Mouse (Mus musculus): ENCODE data around the gene Defb19. TPM values are rescaled to one million over a fixed set of nuclear protein-coding genes. Genes with fewer than 3 reads are reported as not detected.

Gene Defb19
- polyA plus RNA-seq, 1 experiment, result not detected

GRCm38 (mm10) chr2:152569881-152570280 lies 10.2 kb downstream of the Defb19 start:
- 81% methylated on average over 4 of the region's 4 CpGs for WGBS
- Histone ChIP-seq H3K4me1 (ENCODE audit: control insufficient read depth, insufficient read depth, low read length) (no peaks in the 10 kb centered on the region), H3K27ac (ENCODE audit: insufficient read depth, low read depth, low read length) (no peak overlapping the region), H3K4me3 (ENCODE audit: insufficient read depth, low read depth, low read length) (no peak overlapping the region)
- TF ChIP-seq CTCF (IDR thresholded peaks at IDR 0.05; ENCODE audit: insufficient read depth, low read depth, low read length) (no peak), POLR2A (IDR thresholded peaks at IDR 0.05; ENCODE audit: insufficient read depth, low read depth, low read length) (no peak)

GRCm38 (mm10) chr2:152569038-152569437 lies 11.1 kb downstream of the Defb19 start, which contains the start of gene Gm17416:
Gm17416 (plus strand) TSS chr2:152569338.
- no peaks in the 10 kb centered on the region for H3K4me1 ChIP-seq (ENCODE audit: control insufficient read depth, insufficient read depth, low read length)
- no peak within 1 kb of the TSS for H3K27ac ChIP-seq (ENCODE audit: insufficient read depth, low read depth, low read length)
- no peak within 1 kb of the TSS for H3K4me3 ChIP-seq (ENCODE audit: insufficient read depth, low read depth, low read length)
- WGBS, result 80% methylated on average over 5 of the region's 5 CpGs
- TF ChIP-seq CTCF (IDR thresholded peaks at IDR 0.05; ENCODE audit: insufficient read depth, low read depth, low read length) (no peak), POLR2A (IDR thresholded peaks at IDR 0.05; ENCODE audit: insufficient read depth, low read depth, low read length) (no peak)

- Histone ChIP-seq H3K4me3 (ENCODE audit: insufficient read depth, low read depth, low read length) (no peak overlapping the region), H3K4me1 (ENCODE audit: control insufficient read depth, insufficient read depth, low read length) (no peaks in the 10 kb centered on the region), H3K27ac (ENCODE audit: insufficient read depth, low read depth, low read length) (no peak overlapping the region)
- TF ChIP-seq POLR2A (IDR thresholded peaks at IDR 0.05; ENCODE audit: insufficient read depth, low read depth, low read length) (no peak), CTCF (IDR thresholded peaks at IDR 0.05; ENCODE audit: insufficient read depth, low read depth, low read length) (no peak)
- 89% methylated on average over 7 of the region's 7 CpGs for WGBS
Observed at GRCm38 (mm10) chr2:152556655-152557054, 23.5 kb downstream of the Defb19 start.

- H3K4me1 ChIP-seq (ENCODE audit: control insufficient read depth, insufficient read depth, low read length), result no peaks in the 10 kb centered on the region
- WGBS, result 10% methylated on average over 16 of the region's 16 CpGs
- H3K27ac ChIP-seq (ENCODE audit: insufficient read depth, low read depth, low read length), result no peak overlapping the region
- no peak for TF ChIP-seq POLR2A (IDR thresholded peaks at IDR 0.05; ENCODE audit: insufficient read depth, low read depth, low read length)
- peak; percentile 84 for TF ChIP-seq CTCF (IDR thresholded peaks at IDR 0.05; ENCODE audit: insufficient read depth, low read depth, low read length)
- H3K4me3 ChIP-seq (ENCODE audit: insufficient read depth, low read depth, low read length), result no peak overlapping the region
Observed at GRCm38 (mm10) chr2:152553774-152554423, 26.2 kb downstream of the Defb19 start.

GRCm38 (mm10) chr2:152548124-152548523 lies 32.0 kb downstream of the Defb19 start:
- no peak overlapping the region for H3K27ac ChIP-seq (ENCODE audit: insufficient read depth, low read depth, low read length)
- TF ChIP-seq CTCF (IDR thresholded peaks at IDR 0.05; ENCODE audit: insufficient read depth, low read depth, low read length) (no peak), POLR2A (IDR thresholded peaks at IDR 0.05; ENCODE audit: insufficient read depth, low read depth, low read length) (no peak)
- H3K4me1 ChIP-seq (ENCODE audit: control insufficient read depth, insufficient read depth, low read length), result 0 out of 2 replicates have a peak, but pooled peaks cover 2% of the 10 kb centered on the region
- 83% methylated on average over 5 of the region's 5 CpGs for WGBS
- no peak overlapping the region for H3K4me3 ChIP-seq (ENCODE audit: insufficient read depth, low read depth, low read length)

GRCm38 (mm10) chr2:152544691-152545090 lies 35.4 kb downstream of the Defb19 start:
- 19% methylated on average over 4 of the region's 4 CpGs for WGBS
- H3K27ac ChIP-seq (ENCODE audit: insufficient read depth, low read depth, low read length), result no peak overlapping the region
- H3K4me1 ChIP-seq (ENCODE audit: control insufficient read depth, insufficient read depth, low read length), result 0 out of 2 replicates have a peak, but pooled peaks cover 2% of the 10 kb centered on the region
- no peak overlapping the region for H3K4me3 ChIP-seq (ENCODE audit: insufficient read depth, low read depth, low read length)
- no peak for TF ChIP-seq POLR2A (IDR thresholded peaks at IDR 0.05; ENCODE audit: insufficient read depth, low read depth, low read length)
- 0 out of 2 replicates have a peak, but pooled peaks have one; percentile 11 for TF ChIP-seq CTCF (IDR thresholded peaks at IDR 0.05; ENCODE audit: insufficient read depth, low read depth, low read length)

GRCm38 (mm10) chr2:152543478-152543877 lies 36.6 kb downstream of the Defb19 start:
- TF ChIP-seq CTCF (IDR thresholded peaks at IDR 0.05; ENCODE audit: insufficient read depth, low read depth, low read length), result no peak
- no peak for TF ChIP-seq POLR2A (IDR thresholded peaks at IDR 0.05; ENCODE audit: insufficient read depth, low read depth, low read length)
- Histone ChIP-seq H3K27ac (ENCODE audit: insufficient read depth, low read depth, low read length) (no peak overlapping the region), H3K4me3 (ENCODE audit: insufficient read depth, low read depth, low read length) (no peak overlapping the region), H3K4me1 (ENCODE audit: control insufficient read depth, insufficient read depth, low read length) (0 out of 2 replicates have a peak, but pooled peaks cover 2% of the 10 kb centered on the region)
- WGBS, result 71% methylated on average over 4 of the region's 4 CpGs

GRCm38 (mm10) chr2:152542897-152543296 lies 37.2 kb downstream of the Defb19 start:
- Histone ChIP-seq H3K4me3 (ENCODE audit: insufficient read depth, low read depth, low read length) (no peak overlapping the region), H3K4me1 (ENCODE audit: control insufficient read depth, insufficient read depth, low read length) (0 out of 2 replicates have a peak, but pooled peaks cover 2% of the 10 kb centered on the region), H3K27ac (ENCODE audit: insufficient read depth, low read depth, low read length) (no peak overlapping the region)
- TF ChIP-seq POLR2A (IDR thresholded peaks at IDR 0.05; ENCODE audit: insufficient read depth, low read depth, low read length) (no peak), CTCF (IDR thresholded peaks at IDR 0.05; ENCODE audit: insufficient read depth, low read depth, low read length) (no peak)
- WGBS, result 83% methylated on average over 2 of the region's 2 CpGs

- Histone ChIP-seq H3K4me1 (ENCODE audit: control insufficient read depth, insufficient read depth, low read length) (no peaks in the 10 kb centered on the region), H3K27ac (ENCODE audit: insufficient read depth, low read depth, low read length) (no peak overlapping the region), H3K4me3 (ENCODE audit: insufficient read depth, low read depth, low read length) (no peak overlapping the region)
- 86% methylated on average over 9 of the region's 9 CpGs for WGBS
- TF ChIP-seq POLR2A (IDR thresholded peaks at IDR 0.05; ENCODE audit: insufficient read depth, low read depth, low read length), result no peak
Observed at GRCm38 (mm10) chr2:152541979-152542378, 38.1 kb downstream of the Defb19 start.
